Mouse (Mus musculus) cerebellum, postnatal 14 days (tissue): Measurements from ENCODE around the gene Inpp4b.

Experiments
- DNase-seq, 2 experiments: peaks; one replicate each; pipeline ENCODE4 v3.0.0; 2021; ENCODE audit warnings: mixed read lengths in 2 of 2

The Inpp4b gene

GRCm38 (mm10) chr8:81847929-81848328 lies 505.6 kb downstream of the Inpp4b start:
- DNase-seq, result no peak

GRCm38 (mm10) chr8:81849976-81850375 lies 507.6 kb downstream of the Inpp4b start:
- DNase-seq, result no peak

DNA sequence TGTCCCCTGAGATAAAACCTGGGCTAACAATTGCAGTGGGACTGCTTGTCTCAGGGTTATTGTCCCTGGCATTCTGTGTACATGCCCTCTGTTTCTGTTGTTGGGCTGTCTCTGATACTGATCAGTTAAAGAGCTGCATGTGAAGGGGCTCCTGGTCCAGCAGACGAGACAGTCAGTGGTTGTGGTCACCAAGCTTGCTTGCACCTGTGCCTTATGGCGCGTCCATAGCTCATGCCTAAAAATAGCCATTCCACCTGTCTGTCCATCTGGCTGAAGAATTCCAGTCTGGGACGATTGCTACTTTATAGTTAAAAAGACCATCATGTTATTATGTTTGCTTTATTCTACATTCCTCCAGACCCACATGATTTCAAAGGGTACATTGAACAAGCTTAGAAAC lies 510.8 kb downstream of the Inpp4b start:
- peak; percentile 57 to 84 for DNase-seq

DNA sequence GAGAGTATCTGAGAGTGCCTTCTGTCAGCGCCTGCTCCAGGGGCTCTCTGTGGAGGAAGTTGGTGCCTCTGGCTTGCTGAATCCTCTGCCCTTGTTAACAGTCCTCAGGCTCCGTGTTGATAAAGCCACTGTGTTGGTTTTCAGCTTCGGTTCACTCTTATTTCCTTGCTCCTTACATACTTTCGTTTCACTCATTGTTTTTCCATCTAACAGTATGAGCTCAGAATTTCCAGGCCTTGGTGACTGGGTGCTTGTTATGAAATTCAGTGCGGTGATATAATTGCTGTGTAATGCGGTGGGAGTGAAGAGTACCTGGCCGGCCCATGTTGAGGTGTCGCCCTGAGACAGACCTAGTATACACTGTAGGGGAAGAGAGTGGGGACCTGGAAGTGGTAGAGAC lies 512.2 kb downstream of the Inpp4b start:
- no peak for DNase-seq

GRCm38 (mm10) chr8:81855009-81855408 lies 512.7 kb downstream of the Inpp4b start:
- no peak for DNase-seq

GRCm38 (mm10) chr8:81856120-81856519 lies 513.8 kb downstream of the Inpp4b start:
- no peak for DNase-seq

DNA sequence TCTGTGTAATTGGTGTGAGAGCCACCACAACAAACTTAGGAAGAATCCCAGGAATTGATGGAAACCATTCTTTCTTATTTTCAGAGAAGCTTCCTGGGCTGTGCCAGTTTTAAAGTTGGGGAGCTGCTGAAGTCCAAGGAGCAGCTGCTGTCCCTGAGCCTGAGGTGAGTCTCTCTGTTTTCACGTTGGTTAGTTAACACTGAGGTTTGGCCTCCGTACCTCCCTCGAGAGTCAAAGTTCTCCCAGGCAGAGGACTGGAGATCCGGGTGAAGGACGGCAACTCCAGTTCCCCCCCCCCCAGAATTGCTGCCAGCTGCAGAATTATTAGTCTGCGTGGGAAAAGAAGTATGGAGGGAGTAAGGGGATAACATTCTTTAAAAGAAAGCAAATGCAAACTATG lies 514.3 kb downstream of the Inpp4b start:
- no peak for DNase-seq

DNA sequence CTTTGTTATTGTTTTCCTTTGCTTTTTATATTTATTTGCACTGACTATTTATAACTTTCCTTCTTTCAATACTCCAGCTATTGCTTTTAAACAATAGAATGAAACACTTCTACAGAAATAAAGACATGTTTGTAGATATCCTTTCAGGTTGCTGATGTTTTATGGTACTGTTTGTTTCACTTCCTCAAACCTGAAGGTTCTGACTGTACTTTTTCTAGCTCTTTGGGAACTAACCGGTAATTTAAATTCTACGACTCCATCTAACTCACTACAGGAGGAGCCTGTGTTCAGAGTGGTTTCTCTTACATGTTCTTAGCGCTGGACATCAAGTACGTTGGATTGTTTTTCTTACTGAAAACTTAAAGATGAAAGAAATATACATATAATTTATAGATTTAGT lies 516.0 kb downstream of the Inpp4b start:
- DNase-seq, result no peak

DNA sequence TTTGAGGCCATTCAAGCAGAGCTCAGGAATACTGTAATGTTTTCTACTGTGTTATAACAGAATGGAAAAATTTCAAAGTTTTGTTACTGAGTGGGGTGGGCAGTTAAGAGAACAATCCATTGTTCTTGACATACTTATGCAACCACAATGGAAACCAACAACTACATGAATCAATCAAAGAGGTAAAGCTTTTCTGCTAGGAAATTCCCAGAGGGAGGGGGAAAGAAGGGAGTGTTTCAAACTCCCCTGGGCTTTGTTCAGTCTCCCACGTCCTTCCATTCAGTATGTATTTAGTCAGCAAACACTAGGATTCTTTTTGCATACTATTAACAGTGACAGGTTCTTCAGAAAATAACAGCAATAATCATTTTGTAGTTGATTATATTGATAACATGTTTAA lies 517.4 kb downstream of the Inpp4b start:
- no peak for DNase-seq

GRCm38 (mm10) chr8:81861311-81861710 lies 519.0 kb downstream of the Inpp4b start:
- no peak for DNase-seq

GRCm38 (mm10) chr8:81862738-81863137 lies 520.4 kb downstream of the Inpp4b start:
- no peak for DNase-seq

GRCm38 (mm10) chr8:81864318-81864717 lies 522.0 kb downstream of the Inpp4b start:
- DNase-seq, result no peak

DNA sequence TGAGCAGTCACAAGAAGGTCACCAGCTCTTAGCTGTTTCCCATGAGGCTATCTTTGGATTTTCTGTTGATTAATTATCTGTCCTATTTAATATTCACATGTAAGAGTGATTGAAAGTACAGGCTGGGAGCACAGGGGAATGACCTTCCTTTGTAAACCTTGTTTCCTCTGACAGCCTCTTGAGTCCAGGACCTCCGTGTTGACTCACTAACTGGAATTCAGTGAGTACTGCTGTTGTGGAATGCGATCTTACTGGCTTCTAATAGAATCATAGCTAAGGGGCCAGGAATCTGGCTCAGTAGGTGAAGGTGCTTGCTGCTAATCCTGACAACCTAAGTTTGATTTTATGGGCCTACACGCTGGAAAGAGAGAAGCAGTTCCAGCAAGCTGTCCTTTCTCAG lies 523.3 kb downstream of the Inpp4b start:
- no peak for DNase-seq

DNA sequence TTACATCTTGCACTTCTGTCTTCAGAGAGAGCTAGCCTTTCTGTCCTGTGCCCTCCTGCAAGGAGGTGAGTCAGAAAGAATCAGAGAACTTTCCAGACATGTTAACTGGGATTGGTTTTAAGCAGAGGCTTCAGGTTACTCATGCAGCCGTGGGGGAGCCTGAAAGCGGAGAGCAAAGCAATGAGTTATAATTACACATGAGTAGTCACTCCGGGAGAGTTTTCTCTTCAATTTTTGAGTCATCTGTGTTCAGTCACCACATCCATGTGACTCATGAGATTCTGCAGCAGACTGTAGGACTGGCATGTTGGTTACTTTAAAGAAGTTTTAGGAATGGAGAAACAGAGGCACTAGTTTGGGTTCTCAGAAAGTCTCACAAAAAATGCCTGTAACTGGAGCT lies 524.7 kb downstream of the Inpp4b start:
- DNase-seq, result no peak

- DNase-seq, result no peak
Measured at GRCm38 (mm10) chr8:81870466-81870865, 528.1 kb downstream of the Inpp4b start.

DNA sequence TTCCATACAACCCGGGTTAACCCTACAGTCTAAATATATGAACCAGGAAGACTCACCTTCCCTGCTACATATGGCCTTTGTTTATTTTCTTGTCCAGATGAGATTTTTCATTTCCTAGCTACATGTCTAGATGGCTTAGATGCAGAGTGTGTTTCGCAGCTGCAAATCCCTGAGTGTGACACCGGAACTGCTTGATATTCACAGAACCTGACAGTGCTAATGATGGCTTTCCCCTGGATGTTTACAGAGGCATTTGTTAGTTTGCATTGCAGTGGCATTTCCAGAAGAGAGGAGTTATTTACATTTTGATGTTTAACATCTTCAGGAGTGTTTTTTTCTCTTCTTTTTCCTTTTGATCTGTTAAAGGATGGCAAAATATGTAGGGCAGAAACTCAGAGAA lies 537.7 kb downstream of the Inpp4b start:
- no peak for DNase-seq

- no peak for DNase-seq
Measured at GRCm38 (mm10) chr8:81884195-81884594, 541.8 kb downstream of the Inpp4b start.

GRCm38 (mm10) chr8:81888843-81889242 lies 546.5 kb downstream of the Inpp4b start:
- DNase-seq, result no peak

DNA sequence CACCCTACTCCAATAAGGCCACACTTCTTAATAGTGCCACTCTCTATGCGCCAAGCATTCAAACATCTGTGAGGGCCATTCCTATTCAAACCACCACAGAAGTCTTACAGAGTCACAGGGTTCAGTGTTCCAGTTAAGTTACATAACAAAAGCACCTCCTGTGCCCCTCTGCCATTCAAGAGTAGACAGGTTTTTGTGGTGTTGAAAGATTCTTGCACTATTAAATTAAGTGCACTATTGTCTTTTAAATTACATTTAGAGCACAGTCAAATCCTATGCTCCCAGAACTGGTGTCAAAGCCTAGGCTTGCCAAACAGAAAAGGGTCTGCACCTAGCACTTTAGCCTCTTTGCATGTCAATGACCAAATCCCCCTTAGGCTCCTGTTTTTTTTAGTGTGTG lies 550.9 kb downstream of the Inpp4b start:
- DNase-seq, result no peak

DNA sequence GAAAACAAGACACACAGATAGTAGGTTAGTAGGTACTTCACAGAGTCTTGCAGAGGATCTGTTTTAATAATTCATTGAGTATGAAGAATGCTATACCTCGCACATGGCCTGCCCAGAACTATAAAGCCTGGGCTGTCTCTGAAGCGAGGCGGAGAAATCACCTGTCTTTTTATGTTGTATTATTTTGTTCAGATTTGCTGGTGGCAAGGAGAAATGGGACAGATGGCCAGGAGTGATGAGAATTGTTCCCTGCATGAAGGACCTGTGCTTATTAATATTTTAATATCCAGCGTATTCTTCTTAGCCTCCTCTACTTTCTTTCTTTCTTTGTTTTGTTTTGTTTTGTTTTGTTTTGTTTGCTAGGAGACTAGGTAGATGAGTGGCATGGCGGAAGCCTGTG lies 604.5 kb downstream of the Inpp4b start:
- no peak for DNase-seq

GRCm38 (mm10) chr8:81953101-81953500 lies 610.7 kb downstream of the Inpp4b start:
- no peak for DNase-seq

- no peak for DNase-seq
Measured at GRCm38 (mm10) chr8:81985128-81985665, 642.8 kb downstream of the Inpp4b start.

DNA sequence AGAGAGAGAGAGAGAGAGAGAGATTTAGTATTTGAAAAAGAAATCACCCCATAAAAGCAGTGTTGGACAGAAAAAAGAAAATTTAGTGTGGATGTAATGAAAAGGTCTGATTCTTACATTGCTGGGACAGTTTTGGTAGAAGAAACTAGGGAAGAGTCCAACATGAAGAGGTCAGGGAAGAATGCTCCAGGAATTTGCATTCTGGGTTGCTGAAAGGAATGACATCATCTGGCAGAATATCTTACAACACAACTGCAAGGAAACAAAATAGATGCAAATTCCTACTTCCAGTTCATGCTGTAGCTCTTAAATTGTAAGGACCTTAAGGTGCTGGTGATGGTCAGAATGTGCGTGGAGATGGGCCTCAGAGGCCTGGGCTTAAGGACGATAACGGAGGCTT lies 650.6 kb downstream of the Inpp4b start:
- no peak for DNase-seq

GRCm38 (mm10) chr8:81996239-81996638 lies 653.9 kb downstream of the Inpp4b start:
- no peak for DNase-seq

DNA sequence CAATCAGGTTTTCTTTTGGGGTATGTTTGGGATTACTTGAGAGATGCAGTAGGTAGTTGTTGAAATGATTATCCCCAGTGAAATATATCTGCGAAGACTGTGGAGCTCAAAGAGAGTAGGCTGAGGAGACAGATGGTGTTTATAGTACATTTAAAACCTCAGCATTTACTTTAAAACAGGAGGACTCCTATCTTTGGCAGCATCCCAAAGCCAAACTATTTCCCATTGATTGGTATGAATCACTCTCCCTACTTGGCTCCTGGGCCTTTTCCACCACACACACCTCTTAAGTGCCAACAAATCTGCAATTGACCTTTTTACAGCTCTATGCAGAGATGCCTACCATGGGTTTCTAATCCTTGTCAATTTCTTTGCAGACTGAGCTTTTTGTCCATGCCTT lies 654.5 kb downstream of the Inpp4b start:
- DNase-seq, result peak in 1 of 2 experiments; percentile 4

DNA sequence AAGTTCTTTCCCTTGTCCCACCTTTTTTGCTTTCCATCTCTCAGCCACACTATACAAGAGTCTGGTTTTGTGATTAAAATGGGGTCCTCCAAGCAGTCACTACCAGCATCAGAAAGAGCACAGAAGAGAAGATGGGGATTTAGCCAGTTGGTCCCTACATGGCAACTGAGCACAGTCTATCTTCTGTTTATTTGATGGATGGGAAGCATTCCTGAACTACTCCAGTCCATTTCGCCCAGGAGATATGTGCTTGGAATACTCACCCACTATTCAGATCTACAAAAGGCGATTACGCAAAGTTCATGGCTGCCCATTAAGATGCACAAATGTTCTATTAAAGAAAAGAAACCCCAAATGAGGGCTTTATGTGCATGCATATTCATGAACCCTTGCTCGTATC lies 661.8 kb downstream of the Inpp4b start:
- no peak for DNase-seq
